Mouse (Mus musculus) forebrain, postnatal 0 days (tissue): ENCODE measurements at regions not wholly inside any gene's neighbourhood (a gene's known extent, or its start where the extent isn't known, plus 50 kb on each side); places are given as distances from the start of the nearest gene placed in this dataset.

Experiments
- ATAC-seq: fragments of 200-750 bp; cut with Nextera tagmentation; 2 replicates; pipeline ENCODE4 v1.8.0; 2017; ENCODE audit warnings: mild to moderate bottlenecking, moderate library complexity
- DNase-seq: peaks from one replicate; pipeline ENCODE4 v3.0.0-alpha.2; 2015
- H3K27ac ChIP-seq: fragments of 300-500 bp; sonication (generic); 2 replicates; pipeline ENCODE4 v1.5.1; 2014; ENCODE audit warnings: low read depth, mild to moderate bottlenecking, antibody characterized with exemption, low read length, moderate library complexity, mixed read lengths
- H3K27me3 ChIP-seq: fragments of 300-500 bp; sonication (generic); 2 replicates; pipeline ENCODE4 v1.6.1; 2014; ENCODE audit warnings: mild to moderate bottlenecking, low read length, mixed read lengths; ENCODE audit not compliant: insufficient read depth
- H3K36me3 ChIP-seq: fragments of 300-500 bp; sonication (generic); 2 replicates; pipeline ENCODE4 v1.6.1; 2014; ENCODE audit warnings: mild to moderate bottlenecking, moderate library complexity; ENCODE audit not compliant: insufficient read depth
- H3K4me1 ChIP-seq: fragments of 300-500 bp; sonication (generic); 2 replicates; pipeline ENCODE4 v1.6.1; 2014; ENCODE audit warnings: antibody characterized with exemption; ENCODE audit not compliant: insufficient read depth
- H3K4me2 ChIP-seq: fragments of 300-500 bp; sonication (generic); 2 replicates; pipeline ENCODE4 v1.6.1; 2014; ENCODE audit warnings: low read depth, mild to moderate bottlenecking, moderate library complexity
- H3K4me3 ChIP-seq: fragments of 300-500 bp; sonication (generic); 2 replicates; pipeline ENCODE4 v1.5.1; 2014; ENCODE audit warnings: low read depth, low read length, mixed read lengths
- H3K9ac ChIP-seq: fragments of 300-500 bp; sonication (generic); 2 replicates; pipeline ENCODE4 v1.6.1; 2014; ENCODE audit warnings: mild to moderate bottlenecking
- H3K9me3 ChIP-seq: fragments of 300-500 bp; sonication (generic); 2 replicates; pipeline ENCODE4 v1.6.1; 2016; ENCODE audit warnings: low read length
- CTCF ChIP-seq: sonication (generic); IDR thresholded peaks from 2 replicates; pipeline ENCODE4 v1.5.1; 2016; ENCODE audit warnings: antibody characterized with exemption, control low read depth, low read depth
- WGBS: fragments of 180-500 bp; shearing (Covaris S2); extraction: QIAGEN DNeasy Blood & Tissue Kit; methylation state at CpG from one replicate; pipeline ENCODE4 v1.1.7; 2014; 5-methylcytosine and 5-hydroxymethylcytosine counted together

DNA sequence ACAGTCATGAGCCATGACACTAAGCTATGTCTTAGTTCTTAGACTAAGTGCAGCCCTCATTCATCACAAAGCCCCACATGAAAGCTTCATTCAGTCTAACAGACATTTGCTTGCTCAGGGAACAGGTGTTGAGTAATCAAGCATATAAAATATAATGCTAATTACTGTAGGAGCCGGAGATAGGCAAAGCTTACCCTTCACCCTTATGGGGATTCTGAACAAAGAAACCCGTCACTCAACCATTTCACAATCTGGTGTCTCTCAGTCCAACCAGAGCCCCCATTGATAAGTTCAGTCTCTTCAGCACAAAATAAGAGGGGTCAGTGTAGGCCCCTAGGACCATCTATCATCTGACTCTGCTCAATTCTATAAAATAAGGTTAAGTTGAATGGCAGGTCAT lies 587.9 kb upstream of the Auts2 start:
- no peak for ATAC-seq

DNA sequence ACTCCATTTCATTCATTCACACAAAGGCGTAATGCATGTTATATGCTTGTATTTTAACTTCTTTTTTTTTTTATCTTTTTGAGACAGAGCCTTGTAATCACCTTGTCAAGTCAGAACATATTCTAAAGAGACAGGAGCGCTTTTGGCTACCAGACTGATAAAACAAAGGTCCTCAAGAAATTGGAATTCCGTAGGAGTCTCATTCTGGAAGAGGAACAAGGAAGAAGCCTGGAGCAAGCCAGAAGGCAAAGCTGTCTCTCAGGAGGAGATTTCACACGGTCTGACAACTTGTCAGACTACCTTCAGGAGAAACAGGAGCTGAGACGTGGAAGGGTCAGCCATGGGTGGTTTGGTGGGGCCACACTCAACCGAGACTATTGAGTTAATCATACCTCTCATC lies 587.2 kb upstream of the Auts2 start:
- Histone ChIP-seq H3K27ac (no peak overlapping the region), H3K36me3 (no peaks in the 10 kb centered on the region), H3K9me3 (no peaks in the 10 kb centered on the region), H3K9ac (no peak overlapping the region), H3K4me1 (no peaks in the 10 kb centered on the region), H3K4me2 (no peak overlapping the region), H3K27me3 (no peaks in the 10 kb centered on the region), H3K4me3 (no peak overlapping the region)
- no peak for ATAC-seq
- WGBS: 56% methylated on average over 6 of the region's 6 CpGs
- no peak for TF ChIP-seq CTCF
- DNase-seq: no peak

More for the DNA sequence above, 587.9 kb upstream of the Auts2 start:
- Histone ChIP-seq H3K9me3 (no peaks in the 10 kb centered on the region), H3K4me2 (no peak overlapping the region), H3K27ac (no peak overlapping the region), H3K4me3 (no peak overlapping the region), H3K4me1 (no peaks in the 10 kb centered on the region), H3K27me3 (no peaks in the 10 kb centered on the region), H3K36me3 (no peaks in the 10 kb centered on the region), H3K9ac (no peak overlapping the region)
- no peak for DNase-seq
- WGBS: 34% methylated on average over 2 of the region's 2 CpGs
- no peak for TF ChIP-seq CTCF

DNA sequence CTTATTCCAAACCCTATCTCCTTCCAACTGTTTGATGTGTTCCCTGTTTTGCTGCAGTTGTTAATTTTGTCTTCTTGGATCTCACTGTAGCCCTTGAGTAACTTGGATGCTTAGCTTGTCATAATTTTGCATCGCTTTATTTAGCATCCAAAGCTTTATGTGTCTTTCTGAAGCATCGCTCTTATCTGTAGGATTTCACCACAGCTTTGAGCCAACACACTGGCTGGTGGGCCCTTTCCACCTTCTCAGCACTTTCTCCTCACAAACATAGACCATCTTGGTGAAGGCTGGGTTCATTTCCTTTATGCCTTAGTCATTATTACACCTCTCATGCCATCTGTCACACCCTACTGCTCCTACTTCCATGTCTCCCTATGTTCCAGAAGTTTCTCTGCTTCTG lies 581.1 kb upstream of the Auts2 start:
- no peak for TF ChIP-seq CTCF
- WGBS: 78% methylated on average over 2 of the region's 2 CpGs
- Histone ChIP-seq H3K27ac (no peak overlapping the region), H3K36me3 (no peaks in the 10 kb centered on the region), H3K4me2 (no peak overlapping the region), H3K4me3 (no peak overlapping the region), H3K9ac (no peak overlapping the region), H3K27me3 (no peaks in the 10 kb centered on the region), H3K9me3 (no peaks in the 10 kb centered on the region), H3K4me1 (no peaks in the 10 kb centered on the region)
- no peak for ATAC-seq
- no peak for DNase-seq

DNA sequence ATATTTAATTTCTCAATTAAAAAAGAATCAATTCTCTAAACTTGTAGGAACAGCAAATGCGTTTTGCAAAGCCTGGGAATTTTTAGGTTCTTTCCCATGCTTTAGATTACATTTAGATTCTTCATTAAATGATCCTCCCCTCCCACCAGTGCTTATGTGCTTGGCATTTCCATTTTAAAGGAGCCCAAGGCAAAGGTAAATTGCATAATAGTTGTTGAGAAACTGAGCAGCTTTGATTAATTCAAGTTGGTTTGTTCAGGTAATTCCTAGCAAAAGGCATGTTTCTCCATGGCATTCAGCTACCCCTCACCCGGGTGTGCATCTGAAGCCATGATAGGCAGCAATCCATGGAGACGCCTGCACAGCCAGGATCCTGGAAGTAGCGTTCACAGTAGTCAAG lies 570.8 kb upstream of the Auts2 start:
- H3K4me1 ChIP-seq: no peaks in the 10 kb centered on the region
- H3K4me2 ChIP-seq: no peak overlapping the region
- no peak overlapping the region for H3K4me3 ChIP-seq
- no peaks in the 10 kb centered on the region for H3K36me3 ChIP-seq
- H3K9me3 ChIP-seq: no peaks in the 10 kb centered on the region
- DNase-seq (no peak), ATAC-seq (no peak)
- no peaks in the 10 kb centered on the region for H3K27me3 ChIP-seq
- no peak overlapping the region for H3K9ac ChIP-seq
- 87% methylated on average over 4 of the region's 4 CpGs for WGBS
- no peak overlapping the region for H3K27ac ChIP-seq
- no peak for TF ChIP-seq CTCF

DNA sequence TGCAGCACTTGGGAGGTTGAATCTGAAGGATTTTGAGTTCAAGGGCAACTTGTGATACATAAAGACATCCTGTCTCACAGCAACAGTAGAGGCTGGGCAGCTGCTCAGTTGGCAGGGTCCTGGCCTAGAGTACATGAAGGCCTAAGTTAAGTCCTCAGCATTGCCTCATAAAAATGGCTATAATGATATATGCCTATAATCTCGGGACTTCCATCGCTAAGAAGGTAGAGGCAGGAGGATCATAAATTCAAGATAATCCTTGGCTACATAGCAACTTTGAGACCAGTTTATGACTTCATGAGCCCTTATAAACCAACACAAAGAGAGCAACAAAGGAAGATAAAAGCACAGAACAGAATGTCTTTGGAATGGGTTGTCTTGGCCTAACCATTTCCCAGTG lies 570.0 kb upstream of the Auts2 start:
- H3K36me3 ChIP-seq: no peaks in the 10 kb centered on the region
- no peaks in the 10 kb centered on the region for H3K27me3 ChIP-seq
- H3K9ac ChIP-seq: no peak overlapping the region
- H3K4me2 ChIP-seq: no peak overlapping the region
- DNase-seq: no peak
- no peak for ATAC-seq
- no peaks in the 10 kb centered on the region for H3K4me1 ChIP-seq
- H3K27ac ChIP-seq: no peak overlapping the region
- H3K9me3 ChIP-seq: no peaks in the 10 kb centered on the region
- no peak for TF ChIP-seq CTCF
- 99% methylated on average over 2 of the region's 2 CpGs for WGBS
- H3K4me3 ChIP-seq: no peak overlapping the region

DNA sequence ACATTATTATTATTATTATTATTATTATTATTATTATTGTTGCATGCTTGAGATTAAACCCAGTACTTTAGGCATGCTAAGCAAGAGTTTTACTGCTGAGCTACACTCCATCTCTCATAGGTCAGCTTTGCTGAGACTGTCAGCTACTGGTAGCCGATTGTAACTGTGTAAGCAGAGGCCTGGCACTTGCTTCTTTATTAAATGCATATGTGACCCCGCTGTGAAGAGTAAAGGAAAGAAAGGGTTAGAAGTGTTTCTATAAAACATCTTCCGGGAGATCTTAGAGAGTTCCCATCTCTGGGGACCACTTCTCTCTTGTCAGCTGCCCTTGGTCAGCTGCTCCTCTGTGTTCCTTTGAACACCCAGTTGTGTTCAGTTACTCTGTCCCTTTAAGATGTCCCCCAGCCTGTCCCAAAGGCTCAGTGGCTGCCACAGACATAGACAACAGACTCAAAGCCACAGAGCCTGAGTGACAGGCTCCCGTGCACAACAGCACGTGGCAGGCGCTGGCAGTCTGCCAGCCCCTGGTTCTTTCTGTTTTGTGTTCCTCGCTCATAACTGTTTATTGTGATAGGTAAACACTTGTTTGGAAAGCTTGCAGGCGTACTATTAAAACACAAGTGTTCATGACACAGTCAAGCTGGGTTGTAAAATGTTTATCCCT lies 563.7 kb upstream of the Auts2 start:
- WGBS: 14% methylated on average over 8 of the region's 8 CpGs
- Histone ChIP-seq H3K9ac (no peak overlapping the region), H3K9me3 (no peaks in the 10 kb centered on the region), H3K27ac (no peak overlapping the region), H3K4me3 (no peak overlapping the region), H3K27me3 (no peaks in the 10 kb centered on the region), H3K4me1 (peaks cover 4% of the 10 kb centered on the region; the same call in 1 of the 2 replicates), H3K36me3 (no peaks in the 10 kb centered on the region), H3K4me2 (peak overlapping the region; percentile 24)
- TF ChIP-seq CTCF: no peak
- DNase-seq (peak; percentile 84), ATAC-seq (peak; percentile 71)

DNA sequence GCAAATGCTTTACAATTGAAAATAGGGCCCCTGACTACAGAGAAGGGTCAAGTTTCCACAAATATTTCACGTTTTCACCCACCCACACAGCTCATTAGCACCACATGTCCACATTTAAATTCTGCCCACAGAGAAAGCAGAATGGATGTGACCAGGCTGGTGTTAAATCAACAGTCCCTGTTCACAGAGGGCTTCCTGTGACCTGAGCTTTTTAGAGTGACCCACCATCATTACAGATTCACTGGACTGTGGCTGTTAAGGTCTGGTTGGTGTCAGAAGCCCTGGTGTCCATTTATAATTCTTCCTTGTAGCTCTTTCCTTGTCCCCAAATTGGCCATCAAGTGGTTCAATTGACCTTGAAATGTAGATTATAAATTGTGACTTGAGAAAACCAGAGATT lies 553.2 kb upstream of the Auts2 start:
- Histone ChIP-seq H3K4me3 (no peak overlapping the region), H3K9me3 (no peaks in the 10 kb centered on the region), H3K9ac (no peak overlapping the region), H3K4me2 (no peak overlapping the region), H3K27ac (no peak overlapping the region), H3K36me3 (no peaks in the 10 kb centered on the region), H3K4me1 (no peaks in the 10 kb centered on the region), H3K27me3 (no peaks in the 10 kb centered on the region)
- no peak for DNase-seq
- no peak for TF ChIP-seq CTCF
- no peak for ATAC-seq
- WGBS: 42% methylated on average over 1 of the region's 1 CpGs
